Mouse (Mus musculus) macrophage (primary cell): ENCODE measurements around the gene Vmn2r78. TPM values are rescaled to one million over a fixed set of nuclear protein-coding genes. Genes with fewer than 3 reads are reported as not detected.
"Not testable (repeated sequence)": the region's sequence is repeated elsewhere in the genome, so short reads cannot be mapped to it uniquely, and the experiment has no call there.

Source experiments
- H3K27ac ChIP-seq: fragments of 350-480 bp; formaldehyde crosslinking; 2 replicates; pipeline ENCODE4 v1.9.0; 2021
- H3K36me3 ChIP-seq: fragments of 350-480 bp; formaldehyde crosslinking; 2 replicates; pipeline ENCODE4 v1.9.0; 2021; ENCODE audit errors: inconsistent target
- H3K4me3 ChIP-seq: fragments of 350-480 bp; formaldehyde crosslinking; 2 replicates; pipeline ENCODE4 v1.9.0; 2021; ENCODE audit errors: inconsistent target
- H3K79me2 ChIP-seq: fragments of 350-480 bp; formaldehyde crosslinking; 2 replicates; pipeline ENCODE4 v1.9.0; 2021; ENCODE audit errors: inconsistent target
- WGBS: methylation state at CpG from one replicate; pipeline ENCODE4 v1.1.7; 2026; ENCODE audit warnings: inconsistent platforms; ENCODE audit not compliant: missing documents; 5-methylcytosine and 5-hydroxymethylcytosine counted together
- polyA plus RNA-seq: library from polyadenylated mRNA; stranded (reverse); fragments of 250-400 nt; gene quantifications from 3 replicates; pipeline ENCODE4 v1.2.4, GENCODE M21; 2018; ENCODE audit warnings: inconsistent platforms
- total RNA-seq, 78 experiments: library from RNA; depleted of rRNA; stranded (reverse); fragments of 250-400 nt; gene quantifications; 1 replicate in 9 of 78; 2 replicates in 24 of 78; 3 replicates in 43 of 78; 4 replicates in 2 of 78; pipeline ENCODE4 v1.2.4; 2018; ENCODE audit warnings: inconsistent platforms in 56 of 78

Vmn2r78 gene
- total RNA-seq (2018; cell fraction: chromatin; rRNA removed) = not detected
- total RNA-seq (2018; cell fraction: cytosol; rRNA removed) = not detected
- not detected for total RNA-seq (2018; cell fraction: nucleus; rRNA removed)
- polyA plus RNA-seq = not detected in 3 replicates

DNA sequence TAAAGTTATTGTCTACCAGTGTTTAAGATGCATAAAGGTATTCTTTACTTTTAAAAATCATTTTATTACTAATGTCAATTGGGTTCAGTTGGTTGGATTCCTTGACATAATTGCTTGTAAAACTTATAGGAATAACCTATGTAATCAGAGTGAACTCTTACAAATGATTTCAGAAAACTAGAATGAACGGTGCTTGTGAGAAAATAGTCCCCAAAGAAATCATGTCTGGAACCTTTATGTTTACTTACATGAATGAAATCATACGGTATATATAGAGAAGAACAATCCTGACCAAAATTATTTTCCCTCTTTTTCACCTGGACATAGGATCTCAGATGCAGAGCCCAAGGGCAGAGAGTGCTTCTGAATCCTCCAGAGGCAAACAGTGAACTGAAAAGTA is at the start of gene Vmn2r78:
Gene Vmn2r78 (plus strand): TSS at position 301 of the 400 bp plus-strand sequence.
- not testable (repeated sequence) for H3K36me3 ChIP-seq, H3K79me2 ChIP-seq, H3K27ac ChIP-seq, H3K4me3 ChIP-seq
- WGBS = 88% methylated on average over 2 of the region's 2 CpGs

GRCm38 (mm10) chr7:86889470-86890469 is 25.1 kb upstream of the Vmn2r78 start:
- 85% methylated on average over 4 of the region's 4 CpGs for WGBS
- no peak overlapping the region for H3K4me3 ChIP-seq
- no peaks in the 10 kb centered on the region for H3K79me2 ChIP-seq
- H3K27ac ChIP-seq = no peak overlapping the region
- no peaks in the 10 kb centered on the region for H3K36me3 ChIP-seq

GRCm38 (mm10) chr7:86937288-86937687 is 22.4 kb downstream of the Vmn2r78 start:
- H3K27ac ChIP-seq = no peak overlapping the region
- 78% methylated on average over 5 of the region's 5 CpGs for WGBS

DNA sequence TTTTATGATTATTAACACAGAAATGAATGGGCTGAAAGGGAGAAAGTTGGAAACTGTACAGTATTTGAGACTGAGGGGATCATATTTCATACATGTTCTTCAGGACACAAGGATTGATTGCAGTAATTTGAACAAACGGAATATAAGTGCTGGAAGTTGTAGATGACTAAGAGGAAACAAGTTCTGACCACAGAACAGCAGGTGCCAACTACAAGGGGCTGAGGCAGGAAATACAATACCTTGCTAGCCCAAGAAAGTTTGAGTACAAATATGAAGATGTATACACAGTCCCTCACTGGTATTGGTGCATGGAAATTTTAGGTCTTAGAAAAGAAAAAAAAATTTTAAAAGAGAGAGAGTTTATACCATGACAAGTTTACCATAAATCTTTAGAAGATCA is 79.8 kb downstream of the Vmn2r78 start:
- Histone ChIP-seq H3K4me3 (no peak overlapping the region), H3K36me3 (no peaks in the 10 kb centered on the region), H3K27ac (no peak overlapping the region), H3K79me2 (no peaks in the 10 kb centered on the region)
- 5% methylated on average over 1 of the region's 1 CpGs for WGBS

More at GRCm38 (mm10) chr7:86937288-86937687, 22.4 kb downstream of the Vmn2r78 start:
- Histone ChIP-seq H3K36me3 (no peaks in the 10 kb centered on the region), H3K4me3 (no peak overlapping the region), H3K79me2 (no peaks in the 10 kb centered on the region)

GRCm38 (mm10) chr7:86995815-86996214 is 80.9 kb downstream of the Vmn2r78 start, which contains the start of gene Vmn2r79:
TSS of gene Vmn2r79 (plus strand) at chr7:86996115.
- 100% methylated on average over 1 of the region's 1 CpGs for WGBS

More at GRCm38 (mm10) chr7:86995815-86996214, 80.9 kb downstream of the Vmn2r78 start, which contains the start of gene Vmn2r79:
- H3K4me3 ChIP-seq, H3K27ac ChIP-seq, H3K79me2 ChIP-seq, H3K36me3 ChIP-seq: not testable (repeated sequence)

Other genes starting within 250 kb of the Vmn2r78 start
- gene Olfr292, start 226.8 kb upstream of the Vmn2r78 start, polyA plus RNA-seq = not detected in 3 replicates
- not detected in 3 replicates for gene Folh1, start 139.2 kb upstream of the Vmn2r78 start, polyA plus RNA-seq
- gene Vmn2r77, start 120.1 kb upstream of the Vmn2r78 start, polyA plus RNA-seq = not detected in 3 replicates
- not detected in 3 replicates for gene Vmn2r79, start 81.0 kb downstream of the Vmn2r78 start, polyA plus RNA-seq